Mouse (Mus musculus) cerebellum, postnatal 25 days (tissue): ENCODE data around the gene Wnt10b.
"Not testable (repeated sequence)": the region's sequence is repeated elsewhere in the genome, so short reads cannot be mapped to it uniquely, and the experiment has no call there.

Experiments used
- DNase-seq, 2 experiments: peaks; one replicate each; pipeline ENCODE4 v3.0.0; 2021; ENCODE audit warnings: mixed read lengths in 2 of 2

Wnt10b gene

GRCm38 (mm10) chr15:98771813-98772425 is 6.0 kb downstream of the Wnt10b start:
- no peak for DNase-seq

- DNase-seq, result no peak
Observed at GRCm38 (mm10) chr15:98768259-98768658, 9.7 kb downstream of the Wnt10b start.

GRCm38 (mm10) chr15:98765929-98766328 is 12.0 kb downstream of the Wnt10b start:
- DNase-seq, result no peak

GRCm38 (mm10) chr15:98762670-98763529 is 15.1 kb downstream of the Wnt10b start, which contains the start of gene Arf3:
Gene Arf3, minus strand, starts transcription at chr15:98763214.
- DNase-seq, result peak; percentile 96 to 97

- DNase-seq, result peak; percentile 78 to 85
Observed at GRCm38 (mm10) chr15:98762201-98762621, 15.7 kb downstream of the Wnt10b start.

GRCm38 (mm10) chr15:98754125-98754524 is 23.8 kb downstream of the Wnt10b start:
- no peak for DNase-seq

GRCm38 (mm10) chr15:98753021-98753423 is 24.9 kb downstream of the Wnt10b start:
- DNase-seq, result no peak

- DNase-seq, result no peak
Observed at GRCm38 (mm10) chr15:98749093-98749492, 28.9 kb downstream of the Wnt10b start.

GRCm38 (mm10) chr15:98747296-98747695 is 30.7 kb downstream of the Wnt10b start:
- no peak for DNase-seq

GRCm38 (mm10) chr15:98746344-98746965 is 31.5 kb downstream of the Wnt10b start:
- DNase-seq, result no peak

- not testable (repeated sequence) for DNase-seq
Observed at GRCm38 (mm10) chr15:98743863-98744262, 34.1 kb downstream of the Wnt10b start.

GRCm38 (mm10) chr15:98742766-98743428 is 35.1 kb downstream of the Wnt10b start:
- DNase-seq, result no peak

- no peak for DNase-seq
Observed at GRCm38 (mm10) chr15:98740219-98740618, 37.7 kb downstream of the Wnt10b start.

- DNase-seq, result no peak
Observed at GRCm38 (mm10) chr15:98738796-98739195, 39.2 kb downstream of the Wnt10b start.

- DNase-seq, result peak; percentile 40 to 61
Observed at GRCm38 (mm10) chr15:98737881-98738280, 40.1 kb downstream of the Wnt10b start.

GRCm38 (mm10) chr15:98736521-98736920 is 41.4 kb downstream of the Wnt10b start:
- DNase-seq, result no peak

- no peak for DNase-seq
Observed at GRCm38 (mm10) chr15:98733976-98734566, 43.9 kb downstream of the Wnt10b start.

GRCm38 (mm10) chr15:98733370-98733769 is 44.6 kb downstream of the Wnt10b start:
- DNase-seq, result no peak

- DNase-seq, result no peak
Observed at GRCm38 (mm10) chr15:98732006-98732531, 45.9 kb downstream of the Wnt10b start.

GRCm38 (mm10) chr15:98730790-98731189 is 47.2 kb downstream of the Wnt10b start:
- no peak for DNase-seq

- DNase-seq, result no peak
Observed at GRCm38 (mm10) chr15:98729791-98730545, 48.0 kb downstream of the Wnt10b start.
